Mouse (Mus musculus) naive thymus-derived CD4-positive, alpha-beta T cell, adult 5 months (primary cell): ENCODE measurements around the gene Osgep. TPM values are rescaled to one million over a fixed set of nuclear protein-coding genes. Genes with fewer than 3 reads are reported as not detected.

Experiments used
- polyA plus RNA-seq: library from polyadenylated mRNA; unstranded; fragments of 100-300 nt; shearing (Covaris generic); gene quantifications from one replicate; pipeline ENCODE4 v1.2.1, GENCODE M21; 2017

The Osgep gene
- 101 TPM for polyA plus RNA-seq

DNA sequence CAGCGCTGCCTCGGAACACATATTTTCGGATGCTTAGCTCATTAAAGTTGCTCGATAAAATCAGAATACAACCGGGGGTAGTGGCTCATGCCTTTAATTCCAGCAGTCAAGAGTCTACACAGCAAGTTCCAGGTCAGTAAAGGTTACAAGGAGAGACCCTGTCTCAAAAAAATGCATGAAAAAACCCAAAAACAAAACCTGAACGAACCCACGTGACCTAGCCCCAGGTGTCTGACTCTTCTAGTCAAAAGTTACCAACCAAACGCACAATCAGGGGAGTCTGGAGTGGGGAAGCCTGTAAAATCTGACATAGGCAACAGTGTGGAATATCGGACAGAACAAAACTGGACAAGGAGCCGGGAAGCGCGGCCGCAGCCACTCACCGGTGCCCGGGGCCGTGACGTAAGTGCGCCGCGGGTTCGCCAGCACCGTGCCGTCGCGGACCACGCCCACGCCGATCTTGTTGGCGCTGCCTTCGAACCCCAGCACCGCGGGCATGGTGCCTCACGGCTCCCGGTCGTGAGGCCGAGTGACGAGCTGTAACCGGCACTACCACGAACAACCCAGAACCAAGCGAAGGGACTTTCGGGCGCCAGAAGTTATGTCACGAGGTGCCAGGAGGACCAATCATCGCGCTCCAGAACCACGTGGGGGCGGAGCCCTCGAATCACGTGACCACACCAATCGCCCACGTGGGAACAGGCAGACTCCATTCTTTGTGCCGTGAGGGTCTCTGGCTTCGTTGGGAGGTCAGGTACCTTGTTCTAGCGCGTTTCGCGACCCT is at the start of gene Osgep, which contains the start of gene Apex1:
Osgep (minus strand) TSS at position 613 of the 784 bp plus-strand sequence.
Apex1 (plus strand) TSS at position 688 of the 784 bp plus-strand sequence.

DNA sequence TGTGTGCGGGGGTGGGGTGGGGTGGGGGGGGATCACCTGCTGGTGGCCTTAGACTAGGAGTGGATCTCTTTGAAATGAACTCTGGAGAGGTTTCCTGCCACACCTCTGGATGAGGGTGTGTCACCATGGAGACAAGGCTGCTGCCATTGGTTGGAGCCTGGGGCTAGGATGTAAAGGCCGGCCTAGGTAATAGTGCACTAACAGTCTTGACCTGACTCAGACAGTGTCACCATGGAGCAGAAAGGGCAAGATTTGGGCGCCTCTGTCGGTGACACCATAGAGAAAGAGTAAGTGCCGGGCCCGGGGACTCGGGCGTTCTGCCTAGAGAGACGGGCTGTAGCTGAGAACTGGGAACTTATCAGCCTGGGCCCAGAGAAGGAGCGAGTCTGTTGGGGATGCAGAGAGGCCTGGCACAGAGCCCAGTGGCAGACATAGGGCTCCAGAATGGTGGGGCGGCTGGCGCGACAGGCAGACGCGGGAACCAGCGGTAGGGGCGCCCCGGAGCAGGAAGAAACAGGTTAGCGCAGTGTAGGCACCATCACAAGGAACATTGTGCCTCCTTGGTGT is 31.3 kb upstream of the Osgep start, which contains the start of gene Pnp2:
Pnp2 (plus strand) TSS at position 51 of the 567 bp plus-strand sequence.

DNA sequence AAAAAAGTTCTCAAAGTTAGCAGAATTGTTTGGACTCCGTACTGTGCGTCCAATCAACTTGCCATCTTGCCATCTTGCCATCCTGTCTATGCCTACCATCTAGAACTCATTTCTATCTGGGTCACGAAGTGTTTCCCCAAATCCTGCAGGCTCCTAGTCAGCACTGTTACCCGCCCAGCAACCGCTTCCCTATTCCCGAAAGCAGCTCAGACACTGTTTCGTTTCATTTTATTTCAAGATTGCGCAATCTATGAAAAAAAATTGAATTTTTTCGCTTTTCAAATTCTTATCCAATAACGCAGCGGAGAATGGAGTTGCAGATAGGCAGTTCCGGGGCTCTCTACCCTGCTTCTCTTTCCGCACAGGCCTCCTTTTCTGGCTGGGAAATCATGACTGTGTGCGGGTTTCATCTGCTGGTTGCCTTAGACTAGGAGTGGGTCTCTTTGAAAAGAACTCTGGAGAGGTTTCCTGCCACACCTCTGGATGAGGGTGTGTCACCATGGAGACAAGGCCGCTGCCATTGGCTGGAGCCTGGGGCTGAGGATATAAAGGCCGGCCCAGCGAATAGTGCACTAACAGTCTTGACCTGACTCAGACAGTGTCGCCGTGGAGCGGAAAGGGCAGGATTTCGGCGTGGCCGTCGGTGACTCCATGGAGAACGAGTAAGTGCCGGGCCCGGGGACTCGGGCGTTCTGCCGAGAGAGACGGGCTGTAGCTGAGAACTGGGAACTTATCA is 19.4 kb upstream of the Osgep start, which contains the start of gene Gm49342:
Gm49342 (plus strand) TSS at position 586 of the 736 bp plus-strand sequence.

DNA sequence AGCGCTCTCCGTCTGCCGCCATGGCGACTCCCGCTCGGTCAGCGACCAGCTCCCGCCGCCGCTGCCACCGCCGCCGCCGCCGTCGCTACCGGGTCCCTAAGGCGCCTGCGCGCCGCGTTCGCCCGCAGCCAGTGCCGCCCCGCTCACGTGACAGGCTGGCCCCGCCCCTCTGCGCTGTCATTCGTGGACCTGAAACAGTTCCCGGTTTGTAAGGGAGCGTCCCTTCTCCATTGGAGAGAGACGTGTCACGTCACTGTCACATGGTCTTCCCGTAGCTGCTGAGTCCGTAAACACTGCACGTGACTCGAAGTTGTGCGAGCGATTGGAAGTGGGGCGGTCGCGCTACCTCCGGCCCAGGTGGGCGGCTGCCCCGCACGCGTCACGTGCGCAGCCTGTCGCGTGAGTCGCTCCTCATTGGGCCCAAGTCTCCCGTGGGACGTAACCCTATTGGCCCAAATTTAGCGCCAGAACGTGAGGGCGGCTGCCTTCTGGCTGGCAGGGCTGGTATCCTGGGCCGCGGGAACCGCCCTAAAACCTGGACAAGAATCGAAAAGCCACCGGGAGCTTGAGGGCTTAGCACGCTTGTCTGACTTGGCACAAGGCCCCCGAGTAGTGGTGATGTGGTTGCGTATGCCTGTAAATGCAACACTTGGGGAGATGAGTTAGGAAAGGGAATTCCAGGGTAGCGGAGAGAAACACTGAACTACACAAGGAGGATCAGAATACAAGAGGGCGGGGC is 6.2 kb upstream of the Osgep start, which contains the start of the genes Pip4p1 and Pnp:
Pip4p1 (minus strand) TSS at position 103 of the 739 bp plus-strand sequence.
Pnp (plus strand) TSS at position 329 of the 739 bp plus-strand sequence.

DNA sequence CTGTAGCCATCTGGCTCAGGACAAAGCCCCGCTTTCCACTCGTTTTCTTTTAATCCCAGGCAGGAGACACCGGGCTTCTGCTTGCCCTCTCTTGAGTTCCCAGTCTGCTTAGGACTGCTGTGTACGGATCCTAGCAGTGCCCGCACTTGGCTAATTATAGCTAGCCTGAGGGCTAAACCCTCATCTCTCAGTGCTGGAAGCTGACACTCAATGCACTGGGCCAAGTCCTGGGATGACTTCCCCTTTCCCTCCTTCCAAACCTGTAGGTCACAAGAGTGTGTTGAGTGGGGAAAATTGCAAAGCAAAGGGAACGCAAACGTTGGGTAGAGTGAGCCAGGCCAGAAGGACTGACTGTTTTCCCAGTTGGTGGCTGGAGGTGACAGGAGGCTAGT is 27.3 kb downstream of the Osgep start, which contains the start of gene Klhl33:
Klhl33 (minus strand) TSS at position 134 of the 392 bp plus-strand sequence.

DNA sequence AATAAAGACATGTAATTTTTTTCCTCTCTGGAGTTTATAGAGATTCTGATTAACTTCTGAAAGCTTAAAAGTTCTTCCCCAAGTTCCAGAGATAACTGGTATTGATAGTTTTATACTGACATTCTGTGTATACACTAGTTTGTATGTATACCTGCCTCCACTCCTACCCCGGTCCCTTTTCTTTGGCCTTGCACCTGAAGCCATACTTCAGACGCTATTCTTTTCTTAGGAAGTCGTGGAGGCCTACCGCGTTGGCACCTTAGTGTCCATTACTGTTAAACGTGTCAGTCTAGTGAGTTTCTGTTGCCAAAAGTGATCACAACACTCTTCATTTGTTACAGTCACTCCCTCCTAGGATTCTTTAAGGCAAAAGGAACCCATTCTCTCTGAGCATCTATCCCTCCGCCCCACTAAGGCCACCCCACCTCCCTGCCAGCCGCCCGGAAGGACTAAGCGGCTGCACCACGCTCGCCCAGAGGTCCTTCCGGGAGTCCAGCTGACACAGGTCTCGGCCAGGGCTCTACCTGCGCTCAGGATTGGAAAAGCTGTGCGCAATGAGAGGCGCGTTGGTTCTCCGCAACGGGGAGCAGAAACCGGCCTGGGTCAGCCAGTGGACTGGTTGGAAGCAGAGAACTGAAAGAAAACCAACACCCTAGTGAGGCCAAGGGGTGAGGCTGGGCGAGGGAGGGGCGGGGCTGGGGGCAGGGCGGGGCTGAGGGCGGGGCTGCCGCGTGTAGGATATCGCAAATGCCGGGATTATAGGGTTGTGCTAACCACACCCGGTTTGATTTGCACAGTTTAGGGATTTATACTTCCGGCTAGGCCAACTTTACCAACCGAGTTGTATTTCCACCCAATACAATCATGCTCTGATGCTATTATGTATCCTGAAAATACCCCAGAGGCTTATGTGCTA is 54.5 kb downstream of the Osgep start, which contains the start of gene Tep1:
Tep1 (minus strand) TSS at position 672 of the 916 bp plus-strand sequence.

Other genes with a start within 250 kb of the Osgep start
- gene Olfr747, start 231.7 kb downstream of the Osgep start, polyA plus RNA-seq = not detected
- gene Olfr748, start 217.5 kb downstream of the Osgep start, polyA plus RNA-seq = 0.22 TPM
- not detected for gene Olfr749, start 179.8 kb downstream of the Osgep start, polyA plus RNA-seq
- 87.5 TPM for gene Ttc5, start 139.4 kb downstream of the Osgep start, polyA plus RNA-seq
- gene Ccnb1ip1, start 117.2 kb downstream of the Osgep start, polyA plus RNA-seq = not detected
- gene Parp2, start 117.1 kb downstream of the Osgep start, polyA plus RNA-seq = 64.7 TPM
- 15.7 TPM for gene Tep1, start 54.3 kb downstream of the Osgep start, polyA plus RNA-seq
- 0.14 TPM for gene Klhl33, start 27.4 kb downstream of the Osgep start, polyA plus RNA-seq
- 62.6 TPM for gene Apex1, start 75 bp upstream of the Osgep start, polyA plus RNA-seq
- gene Pip4p1, start 6.0 kb upstream of the Osgep start, polyA plus RNA-seq = 138 TPM
- gene Pnp, start 6.2 kb upstream of the Osgep start, polyA plus RNA-seq = 26.3 TPM
- not detected for gene Gm49342, start 19.6 kb upstream of the Osgep start, polyA plus RNA-seq
- not detected for gene Pnp2, start 31.1 kb upstream of the Osgep start, polyA plus RNA-seq
- not detected for gene Rnase10, start 82.9 kb upstream of the Osgep start, polyA plus RNA-seq
- gene Rnase9, start 117.0 kb upstream of the Osgep start, polyA plus RNA-seq = not detected
- not detected for gene Rnase11, start 125.3 kb upstream of the Osgep start, polyA plus RNA-seq
- not detected for gene Rnase12, start 132.8 kb upstream of the Osgep start, polyA plus RNA-seq
- 0.09 TPM for gene Olfr750, start 149.5 kb upstream of the Osgep start, polyA plus RNA-seq
- gene Rnase4, start 166.2 kb upstream of the Osgep start, polyA plus RNA-seq = 0.39 TPM
- gene Ang, start 166.3 kb upstream of the Osgep start, polyA plus RNA-seq = not detected
- not detected for gene Eddm3b, start 189.5 kb upstream of the Osgep start, polyA plus RNA-seq
- not detected for gene Rnase6, start 199.0 kb upstream of the Osgep start, polyA plus RNA-seq
- not detected for gene Rnase1, start 221.9 kb upstream of the Osgep start, polyA plus RNA-seq
- gene Rnase2b, start 237.4 kb upstream of the Osgep start, polyA plus RNA-seq = not detected